Mouse (Mus musculus) CD4-positive, CD25-positive, alpha-beta regulatory T cell (primary cell): ENCODE measurements around the gene Pgm1. TPM values are rescaled to one million over a fixed set of nuclear protein-coding genes. Genes with fewer than 3 reads are reported as not detected.

Experiments
- polyA plus RNA-seq: library from polyadenylated mRNA; unstranded; fragments of 100-300 nt; shearing (Covaris generic); gene quantifications from one replicate; pipeline ENCODE4 v1.2.1, GENCODE M21; 2017

Pgm1 gene
- polyA plus RNA-seq = 40.7 TPM

DNA sequence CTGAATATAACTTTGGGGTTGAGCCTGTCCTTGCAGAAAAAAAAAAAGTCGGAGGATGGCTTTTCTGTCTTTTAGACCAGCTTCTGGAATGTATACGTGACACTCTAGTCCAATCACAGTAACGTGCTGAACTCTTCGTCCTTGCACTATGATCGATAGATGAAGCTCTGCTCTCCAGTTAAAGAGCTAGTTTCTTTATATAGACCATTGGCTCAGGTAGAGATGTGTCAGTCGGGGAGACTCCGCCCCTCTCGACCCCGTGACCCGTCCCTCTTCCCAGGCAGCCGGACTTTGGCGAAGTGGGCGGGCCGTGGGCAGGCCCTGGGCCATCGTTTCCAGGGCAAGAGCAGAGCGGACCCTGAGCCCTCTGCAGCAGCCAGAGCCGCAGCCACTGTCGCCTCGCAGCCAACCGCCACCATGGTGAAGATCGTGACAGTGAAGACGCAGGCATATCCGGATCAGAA is at the start of gene Pgm1:
Gene Pgm1, plus strand, starts transcription at position 266 of the 464 bp plus-strand sequence.

GRCm38 (mm10) chr4:99929613-99930517 is 651 bp downstream of the Pgm1 start, which contains the start of gene Itgb3bp:
Gene Itgb3bp, minus strand, starts transcription at chr4:99929813.

Other genes with a start within 250 kb of the Pgm1 start
- 6.4 TPM for gene Alg6, start 213.8 kb upstream of the Pgm1 start, polyA plus RNA-seq
- 4.5 TPM for gene Efcab7, start 100.2 kb upstream of the Pgm1 start, polyA plus RNA-seq
- 31.8 TPM for gene Itgb3bp, start 399 bp downstream of the Pgm1 start, polyA plus RNA-seq
- not detected for gene Ror1, start 166.4 kb downstream of the Pgm1 start, polyA plus RNA-seq